8 mouse cellular contexts compared by ENCODE assay signal in the genomic region with DNA sequence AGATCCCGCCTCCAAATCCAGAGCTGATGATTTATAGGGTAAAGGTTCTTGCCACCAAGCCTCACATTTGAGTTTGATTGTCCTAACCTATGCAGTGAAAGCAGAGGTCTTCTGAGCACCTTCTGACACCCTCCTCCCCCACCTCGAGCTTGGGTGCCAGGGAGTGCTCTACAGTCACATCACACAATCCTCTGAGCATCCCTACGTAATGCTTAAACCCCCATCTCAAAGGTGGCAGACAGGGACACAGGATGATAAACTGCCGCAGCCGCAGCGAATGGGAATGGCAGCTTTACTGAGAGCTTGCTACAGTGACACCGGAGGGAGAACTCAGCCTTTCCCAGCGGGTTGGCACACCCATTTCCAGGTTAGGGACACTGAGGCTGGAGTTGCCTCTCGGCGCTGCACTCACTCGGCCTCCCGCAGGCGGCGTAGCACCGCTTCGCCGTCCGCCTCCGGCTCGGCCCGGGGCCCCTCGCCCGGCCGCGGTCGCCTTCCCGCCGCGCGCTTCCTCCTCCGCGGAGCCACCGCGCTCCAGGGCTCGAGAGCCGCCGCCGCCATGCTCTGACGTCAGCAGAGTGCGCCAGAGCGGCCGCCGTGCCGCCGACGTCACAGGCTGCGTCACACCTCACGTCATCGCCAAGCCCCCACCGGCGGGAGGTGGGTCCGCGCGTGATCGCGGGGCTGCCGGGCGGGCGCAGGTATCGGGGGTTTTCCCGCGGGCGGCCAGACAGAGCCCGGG. TPM values are rescaled to one million over a fixed set of nuclear protein-coding genes. Genes with fewer than 3 reads are reported as not detected.
DNase-seq lines count a peak whose midpoint lies in the region; ATAC-seq and TF ChIP-seq lines count a peak whose summit lies in the region.

A gene (minus strand): TSS at position 578 of the 742 bp plus-strand sequence.
A gene (plus strand): TSS at position 621 of the 742 bp plus-strand sequence.

- no peak for TF ChIP-seq EP300 in CH12.LX (IDR thresholded peaks at IDR 0.05; ENCODE audit: low read length)
- TF ChIP-seq EP300 in liver, postnatal 0 days (IDR thresholded peaks at IDR 0.05; ENCODE audit: low read depth): no peak

- TF ChIP-seq POLR2A in CH12.LX (IDR thresholded peaks at IDR 0.05; ENCODE audit: low read depth, low read length): peak; percentile 69
- TF ChIP-seq POLR2A in testis, adult 2 months (IDR thresholded peaks at IDR 0.05; ENCODE audit: control insufficient read depth, low read depth, low read length): peak; percentile 50

- WGBS in forebrain, embryonic 14.5 days: 3% methylated on average over 37 of the region's 64 CpGs
- 1% methylated on average over 64 of the region's 64 CpGs for WGBS in large intestine, adult 2 months
- 2% methylated on average over 56 of the region's 64 CpGs for WGBS in liver, postnatal 0 days (ENCODE audit: insufficient replicate concordance)
- 2% methylated on average over 52 of the region's 64 CpGs for WGBS in neural tube, embryonic 13.5 days

- H3K27ac ChIP-seq in CH12.LX (ENCODE audit: insufficient read depth, low read depth): no peak within 1 kb of the TSS
- H3K27ac ChIP-seq in forebrain, embryonic 14.5 days (ENCODE audit: low read depth, low read length): no peak within 1 kb of the TSS
- peak within 1 kb of the TSS; percentile 90 for H3K27ac ChIP-seq in liver, postnatal 0 days (ENCODE audit: low read depth)
- H3K27ac ChIP-seq in neural tube, embryonic 13.5 days (replicated peaks): peak within 1 kb of the TSS; percentile 64
- peak within 1 kb of the TSS; percentile 40; the same call in 1 of the 2 replicates for H3K27ac ChIP-seq in testis, adult 2 months (ENCODE audit: control insufficient read depth, insufficient read depth, low read depth, low read length)

- H3K4me2 ChIP-seq in CH12.LX (ENCODE audit: insufficient read depth, low read depth, poor library complexity, severe bottlenecking): peak within 1 kb of the TSS; percentile 74
- H3K4me2 ChIP-seq in forebrain, embryonic 14.5 days (ENCODE audit: low read length): peak within 1 kb of the TSS; percentile 75
- peak within 1 kb of the TSS; percentile 85 for H3K4me2 ChIP-seq in liver, postnatal 0 days (ENCODE audit: low read depth, low read length)
- H3K4me2 ChIP-seq in neural tube, embryonic 13.5 days: peak within 1 kb of the TSS; percentile 88

- H3K4me3 ChIP-seq in CH12.LX (replicated peaks in 1 of 3; ENCODE audit: low read depth in 2 of 3, low read length in 2 of 3, poor library complexity in 1 of 3): peak within 1 kb of the TSS; percentile 98 to 100 (median 99)
- H3K4me3 ChIP-seq in forebrain, embryonic 14.5 days (ENCODE audit: low read depth, low read length): peak within 1 kb of the TSS; percentile 86
- peak within 1 kb of the TSS; percentile 94 for H3K4me3 ChIP-seq in liver, postnatal 0 days (ENCODE audit: low read depth, low read length)
- peak within 1 kb of the TSS; percentile 93 for H3K4me3 ChIP-seq in neural tube, embryonic 13.5 days
- H3K4me3 ChIP-seq in testis, adult 2 months (ENCODE audit: control insufficient read depth, low read depth, low read length): peak within 1 kb of the TSS; percentile 97

- peak; percentile 71 for DNase-seq in CH12.LX (ENCODE audit: extremely low read depth)
- DNase-seq in forebrain, embryonic 14.5 days (ENCODE audit: low spot score): peak; percentile 85
- peak; percentile 89 for DNase-seq in heart, postnatal 10 days
- DNase-seq in large intestine, adult 2 months (ENCODE audit: low read depth, low spot score): no peak
- peak; percentile 90 for DNase-seq in liver, postnatal 0 days

- in situ Hi-C loops in CH12.LX (cut with MboI; ENCODE audit: low pct_ligation_motif_present, low pct_unique_long_range_greater_than_20kb, low sequenced_read_pairs): no loop called here

- H3K36me3 ChIP-seq in CH12.LX (replicated peaks in 1 of 2; ENCODE audit: control insufficient read depth in 1 of 2, insufficient read depth in 1 of 2, low read length in 1 of 2): peaks cover 23 to 62% of the 10 kb centered on the region in 2 experiments
- peaks cover 28% of the 10 kb centered on the region for H3K36me3 ChIP-seq in forebrain, embryonic 14.5 days (ENCODE audit: control insufficient read depth, insufficient read depth, low read length)
- peaks cover 21% of the 10 kb centered on the region for H3K36me3 ChIP-seq in liver, postnatal 0 days (replicated peaks; ENCODE audit: insufficient read depth, low read length)
- peaks cover 27% of the 10 kb centered on the region for H3K36me3 ChIP-seq in neural tube, embryonic 13.5 days
- H3K36me3 ChIP-seq in testis, adult 2 months (ENCODE audit: control insufficient read depth, insufficient read depth, low read length): no peaks in the 10 kb centered on the region; the same call in 1 of the 2 replicates

- TF ChIP-seq CTCF in CH12.LX (conservative IDR thresholded peaks at IDR 0.05 in 1 of 2, IDR thresholded peaks at IDR 0.05 in 1 of 2; ENCODE audit: low read depth in 2 of 2, low read length in 2 of 2): no peak
- peak; percentile 6; the same call in 1 of the 2 replicates for TF ChIP-seq CTCF in liver, postnatal 0 days (IDR thresholded peaks at IDR 0.05; ENCODE audit: low read depth)
- no peak for TF ChIP-seq CTCF in testis, adult 2 months (IDR thresholded peaks at IDR 0.05; ENCODE audit: control insufficient read depth, insufficient read depth, insufficient replicate concordance, low read depth, low read length)

- H3K9ac ChIP-seq in CH12.LX (ENCODE audit: insufficient read depth, low read depth): peak within 1 kb of the TSS; percentile 88
- peak within 1 kb of the TSS; percentile 84 for H3K9ac ChIP-seq in forebrain, embryonic 14.5 days (ENCODE audit: low read length)
- H3K9ac ChIP-seq in liver, postnatal 0 days (replicated peaks): peak within 1 kb of the TSS; percentile 82
- peak within 1 kb of the TSS; percentile 91 for H3K9ac ChIP-seq in neural tube, embryonic 13.5 days

- peaks cover 4 to 42% of the 10 kb centered on the region in 2 experiments; a peak in 2 of 4 replicates for H3K4me1 ChIP-seq in CH12.LX (ENCODE audit: control insufficient read depth in 1 of 2, insufficient read depth in 2 of 2)
- H3K4me1 ChIP-seq in forebrain, embryonic 14.5 days (ENCODE audit: control insufficient read depth, insufficient read depth, low read length): peaks cover 10% of the 10 kb centered on the region
- peaks cover 20% of the 10 kb centered on the region for H3K4me1 ChIP-seq in liver, postnatal 0 days (ENCODE audit: insufficient read depth)
- peaks cover 52% of the 10 kb centered on the region for H3K4me1 ChIP-seq in neural tube, embryonic 13.5 days (replicated peaks)
- peaks cover 9% of the 10 kb centered on the region for H3K4me1 ChIP-seq in testis, adult 2 months (ENCODE audit: control insufficient read depth, insufficient read depth, low read length)

- intact Hi-C loops in heart, postnatal 10 days (cut with DNase I): loop anchor here (1.0 to 5.0 kb wide), 2 partner anchors 16 to 85 kb away; a partner anchor contains a TSS

- H3K79me2 ChIP-seq in CH12.LX (replicated peaks; ENCODE audit: control insufficient read depth, extremely low read depth, insufficient read depth, poor library complexity, severe bottlenecking): peaks cover 7% of the 10 kb centered on the region

- ATAC-seq in cerebellum, adult (ENCODE audit: insufficient number of reproducible peaks, low FRiP score, low TSS enrichment): peak; percentile 51; the same call in 1 of the 2 replicates
- peak; percentile 88 for ATAC-seq in forebrain, embryonic 14.5 days
- ATAC-seq in liver, postnatal 0 days: peak; percentile 72
- ATAC-seq in neural tube, embryonic 13.5 days (ENCODE audit: low read depth): peak; percentile 73

- H3K27me3 ChIP-seq in CH12.LX (replicated peaks): no peaks in the 10 kb centered on the region
- H3K27me3 ChIP-seq in forebrain, embryonic 14.5 days (replicated peaks; ENCODE audit: control insufficient read depth, insufficient read depth, low read length): no peaks in the 10 kb centered on the region
- H3K27me3 ChIP-seq in liver, postnatal 0 days (ENCODE audit: insufficient read depth, low read length): no peaks in the 10 kb centered on the region
- H3K27me3 ChIP-seq in neural tube, embryonic 13.5 days: no peaks in the 10 kb centered on the region
- no peaks in the 10 kb centered on the region for H3K27me3 ChIP-seq in testis, adult 2 months (ENCODE audit: control insufficient read depth, insufficient read depth, low read length)

- dilution Hi-C loops in CH12.LX (cut with MboI; ENCODE audit: extremely low pct_ligation_motif_present, extremely low pct_unique_long_range_greater_than_20kb, low sequenced_read_pairs): no loop called here

- TF ChIP-seq RAD21 in CH12.LX (IDR thresholded peaks at IDR 0.05; ENCODE audit: low read depth, low read length): no peak

- no peaks in the 10 kb centered on the region for H3K9me3 ChIP-seq in CH12.LX (replicated peaks; ENCODE audit: low read length)
- H3K9me3 ChIP-seq in forebrain, embryonic 14.5 days (replicated peaks; ENCODE audit: control insufficient read depth, low read length): no peaks in the 10 kb centered on the region
- no peaks in the 10 kb centered on the region for H3K9me3 ChIP-seq in liver, postnatal 0 days (ENCODE audit: low read length)
- H3K9me3 ChIP-seq in neural tube, embryonic 13.5 days: no peaks in the 10 kb centered on the region

TF ChIP-seq in CH12.LX, 34 proteins besides CTCF, POLR2A, EP300 and RAD21 (continues in another document):
- TF ChIP-seq MAFK (IDR thresholded peaks at IDR 0.05; ENCODE audit: insufficient replicate concordance, low read length): no peak
- peak; percentile 16; the same call in 1 of the 2 replicates for TF ChIP-seq KAT2A (IDR thresholded peaks at IDR 0.05; ENCODE audit: insufficient replicate concordance, low read length)

RNA-seq across cellular contexts. Expression of the first gene that starts in this region (rescaled TPM):
- total RNA-seq in CH12.LX (2012; rRNA removed) (22.3 and 23.7 TPM in 2 replicates), CH12.LX (2014; rRNA removed) (31.7 and 32.7 TPM in 2 replicates)
- polyA plus RNA-seq in CH12.LX (2012; ENCODE audit: insufficient read length, low read depth): 23.4 and 27.1 TPM in 2 replicates
- 49.1 and 58.8 TPM in 2 replicates for polyA plus RNA-seq in forebrain, embryonic 14.5 days (2014; fragmentation: Nextera tagmentation; extraction: Ambion mirVana)
- 10 to 100 TPM; 10.2 to 12.5 TPM for total RNA-seq in heart, postnatal 10 days (2021)
- 31.3 and 31.4 TPM in 2 replicates for polyA plus RNA-seq in large intestine, adult 2 months (2012; rRNA removed)
- polyA plus RNA-seq in liver, postnatal 0 days (2015; fragmentation: Nextera tagmentation; extraction: Ambion mirVana): 9.4 and 10.6 TPM in 2 replicates
- 53.9 and 54.4 TPM in 2 replicates for polyA plus RNA-seq in neural tube, embryonic 13.5 days (2015; fragmentation: Nextera tagmentation; extraction: Ambion mirVana)
- polyA plus RNA-seq in testis, adult 2 months (2012; rRNA removed): 107 and 118 TPM in 2 replicates

RNA-seq across cellular contexts. Expression of the second gene that starts in this region (rescaled TPM):
- 22.5 and 23.0 TPM in 2 replicates for total RNA-seq in CH12.LX (2012; rRNA removed)
- total RNA-seq in CH12.LX (2014; rRNA removed): 9.5 and 10.0 TPM in 2 replicates
- polyA plus RNA-seq in CH12.LX (2012; ENCODE audit: insufficient read length, low read depth): 13.9 and 18.3 TPM in 2 replicates
- 26.2 and 27.0 TPM in 2 replicates for polyA plus RNA-seq in forebrain, embryonic 14.5 days (2014; fragmentation: Nextera tagmentation; extraction: Ambion mirVana)
- 10 to 100 TPM; 11.5 to 12.8 TPM for total RNA-seq in heart, postnatal 10 days (2021)
- 31.9 and 43.7 TPM in 2 replicates for polyA plus RNA-seq in large intestine, adult 2 months (2012; rRNA removed)
- 11.5 and 12.5 TPM in 2 replicates for polyA plus RNA-seq in liver, postnatal 0 days (2015; fragmentation: Nextera tagmentation; extraction: Ambion mirVana)
- polyA plus RNA-seq in neural tube, embryonic 13.5 days (2015; fragmentation: Nextera tagmentation; extraction: Ambion mirVana): 37.6 and 37.8 TPM in 2 replicates
- polyA plus RNA-seq in testis, adult 2 months (2012; rRNA removed): 64.6 and 73.8 TPM in 2 replicates

Comparison
In these comparisons a context has a peak if more than half of its experiments do, and no peak if none do; other contexts are left out.
1. H3K27ac ChIP-seq: peak in liver, postnatal 0 days (single experiment), neural tube, embryonic 13.5 days (single experiment) and testis, adult 2 months (single experiment); none in CH12.LX (single experiment) and forebrain, embryonic 14.5 days (single experiment).
2. Peak in every context shown above with its lines, with median percentiles within 50 percentile points of each other: H3K4me2 ChIP-seq, H3K4me3 ChIP-seq, H3K9ac ChIP-seq and ATAC-seq.